Mouse (Mus musculus): Measurements from ENCODE around the gene Exosc5.

DNA sequence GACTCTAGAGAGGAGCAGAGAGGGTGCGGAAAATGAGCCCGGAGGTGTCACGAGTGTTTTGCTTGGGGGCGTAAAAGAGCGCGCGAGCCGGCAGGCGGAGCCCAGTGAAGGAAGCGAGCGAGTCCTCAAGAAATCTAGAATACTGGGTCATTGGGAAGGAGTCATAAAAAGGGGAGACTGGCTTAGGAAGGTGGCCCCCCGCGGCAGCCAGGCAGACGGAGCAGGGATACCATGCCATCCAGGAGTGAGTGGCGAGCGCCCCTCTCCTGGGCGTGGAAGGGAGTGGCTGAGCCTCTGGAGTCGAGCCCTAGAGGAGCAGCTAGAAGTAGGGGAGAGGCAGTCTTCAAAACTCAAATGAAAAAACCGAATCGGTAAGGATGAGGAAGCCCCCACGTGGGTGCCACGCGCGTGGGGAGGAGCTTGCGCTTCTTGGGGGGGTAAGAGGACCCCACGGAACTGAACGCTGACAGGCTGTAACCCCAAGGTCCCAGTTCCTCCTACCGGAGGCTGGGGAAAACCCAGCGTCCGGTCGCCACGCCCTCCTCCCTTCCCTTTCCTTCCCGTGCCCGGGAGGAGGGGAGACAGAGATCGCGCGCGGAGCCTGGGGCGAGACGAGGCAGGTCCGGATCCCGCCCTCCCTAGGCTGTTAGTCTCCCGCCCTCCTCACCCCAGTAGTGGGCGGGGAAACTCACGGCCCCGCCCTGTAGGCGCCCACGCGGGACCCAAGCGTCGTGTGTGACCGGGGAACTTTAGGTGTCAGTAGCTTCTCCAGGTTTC is 30.0 kb downstream of the Exosc5 start:
- TF ChIP-seq POLR2A (IDR thresholded peaks at IDR 0.05; ENCODE audit: low read depth, low read length) = peak; percentile 76
- no peak for TF ChIP-seq POLR2AphosphoS2 (IDR thresholded peaks at IDR 0.05; ENCODE audit: low read depth, low read length)
- no peak for TF ChIP-seq MAFK (IDR thresholded peaks at IDR 0.05; ENCODE audit: insufficient replicate concordance, low read length)
- TF ChIP-seq CTCF (conservative IDR thresholded peaks at IDR 0.05 in 1 of 2, IDR thresholded peaks at IDR 0.05 in 1 of 2; ENCODE audit: low read depth in 2 of 2, low read length in 2 of 2) = peak in 1 of 2 experiments; percentile 24; a peak in 2 of 4 replicates
- no peak; the same call in 1 of the 2 replicates for TF ChIP-seq TCF12 (IDR thresholded peaks at IDR 0.05; ENCODE audit: low read depth, low read length)
- TF ChIP-seq MXI1 (IDR thresholded peaks at IDR 0.05; ENCODE audit: low read depth, low read length) = peak; percentile 80; the same call in 1 of the 2 replicates
- TF ChIP-seq TBP (conservative IDR thresholded peaks at IDR 0.05; ENCODE audit: low read depth, low read length) = 0 out of 2 replicates have a peak, but pooled peaks have one; percentile 48
- no peak for TF ChIP-seq GABPA (IDR thresholded peaks at IDR 0.05; ENCODE audit: insufficient replicate concordance, low read depth, low read length)
- TF ChIP-seq USF1 (IDR thresholded peaks at IDR 0.05; ENCODE audit: low read depth, low read length) = peak; percentile 48
- TF ChIP-seq MAX (IDR thresholded peaks at IDR 0.05; ENCODE audit: low read length) = peak; percentile 88
- no peak; the same call in 1 of the 2 replicates for TF ChIP-seq ZMIZ1 (IDR thresholded peaks at IDR 0.05; ENCODE audit: low read depth, low read length)
- TF ChIP-seq JUND (conservative IDR thresholded peaks at IDR 0.05; ENCODE audit: low read depth, low read length) = no peak
- no peak for TF ChIP-seq RCOR1 (conservative IDR thresholded peaks at IDR 0.05; ENCODE audit: low read depth, low read length)
- TF ChIP-seq EP300 (IDR thresholded peaks at IDR 0.05; ENCODE audit: low read length) = no peak; the same call in 1 of the 2 replicates
